Mouse (Mus musculus): ENCODE results near the gene Ccdc130. TPM values are rescaled to one million over a fixed set of nuclear protein-coding genes. Genes with fewer than 3 reads are reported as not detected.

Gene Ccdc130
- total and polyA plus RNA-seq, 3 experiments, result 10.2 to 26.0 TPM; not detected in 1

GRCm38 (mm10) chr8:84272302-84272701 is 2.1 kb upstream of the Ccdc130 start:
- H3K79me2 ChIP-seq (ENCODE audit: control insufficient read depth, insufficient read depth, low read length, poor library complexity), result peaks cover 7% of the 10 kb centered on the region
- no peak overlapping the region for H3K4me3 ChIP-seq (ENCODE audit: control insufficient read depth in 1 of 2, insufficient read depth in 1 of 2, low read depth in 2 of 2, low read length in 2 of 2)
- DNase-seq (ENCODE audit: low read depth, low spot score), result peak; percentile 33
- H3K9ac ChIP-seq (ENCODE audit: control insufficient read depth, low read depth, low read length, poor library complexity, severe bottlenecking), result no peak overlapping the region
- peak; percentile 57 for TF ChIP-seq MXI1 (IDR thresholded peaks at IDR 0.05; ENCODE audit: low read depth, low read length)
- no peak for TF ChIP-seq HCFC1 (IDR thresholded peaks at IDR 0.05; ENCODE audit: low read depth, low read length)
- TF ChIP-seq MYC (IDR thresholded peaks at IDR 0.05; ENCODE audit: low read depth, low read length), result peak; percentile 78
- no peak for TF ChIP-seq TCF12 (IDR thresholded peaks at IDR 0.05; ENCODE audit: low read depth, low read length)
- no peak for TF ChIP-seq ZMIZ1 (IDR thresholded peaks at IDR 0.05; ENCODE audit: low read depth, low read length)
- 0 out of 2 replicates have a peak, but pooled peaks have one; percentile 4 for TF ChIP-seq USF1 (IDR thresholded peaks at IDR 0.05; ENCODE audit: low read depth, low read length)
- TF ChIP-seq POLR2AphosphoS2 (IDR thresholded peaks at IDR 0.05; ENCODE audit: low read length), result no peak
- peak; percentile 74 for TF ChIP-seq MAX (IDR thresholded peaks at IDR 0.05; ENCODE audit: low read length)
- no peak for TF ChIP-seq E2F4 (IDR thresholded peaks at IDR 0.05; ENCODE audit: borderline replicate concordance, low read depth, low read length)
- peaks cover 0 to 17% of the 10 kb centered on the region in 2 experiments; a peak in 2 of 4 replicates for H3K36me3 ChIP-seq (ENCODE audit: control insufficient read depth in 1 of 2, insufficient read depth in 2 of 2, low read length in 2 of 2)
- H3K27me3 ChIP-seq (ENCODE audit: control insufficient read depth in 1 of 2, insufficient read depth in 2 of 2, low read length in 2 of 2), result no peaks in the 10 kb centered on the region
- no peaks in the 10 kb centered on the region for H3K9me3 ChIP-seq (replicated peaks; ENCODE audit: insufficient read depth, low read length)
- no peak overlapping the region for H3K27ac ChIP-seq (ENCODE audit: control insufficient read depth, low read depth, low read length)
- H3K4me1 ChIP-seq (ENCODE audit: control insufficient read depth in 1 of 2, insufficient read depth in 2 of 2, low read length in 2 of 2), result peaks cover 15 to 25% of the 10 kb centered on the region in 2 experiments

GRCm38 (mm10) chr8:84261098-84261497 is 9.1 kb downstream of the Ccdc130 start:
- Histone ChIP-seq H3K36me3 (ENCODE audit: control insufficient read depth in 1 of 2, insufficient read depth in 2 of 2, low read length in 2 of 2) (peaks cover 0 to 4% of the 10 kb centered on the region in 2 experiments; a peak in 1 of 4 replicates), H3K9me3 (replicated peaks; ENCODE audit: insufficient read depth, low read length) (no peaks in the 10 kb centered on the region), H3K4me3 (ENCODE audit: control insufficient read depth in 1 of 2, insufficient read depth in 1 of 2, low read depth in 2 of 2, low read length in 2 of 2) (no peak overlapping the region), H3K79me2 (ENCODE audit: control insufficient read depth, insufficient read depth, low read length, poor library complexity) (peaks cover 10% of the 10 kb centered on the region), H3K27me3 (ENCODE audit: control insufficient read depth in 1 of 2, insufficient read depth in 2 of 2, low read length in 2 of 2) (no peaks in the 10 kb centered on the region), H3K27ac (ENCODE audit: control insufficient read depth, low read depth, low read length) (no peak overlapping the region), H3K4me1 (ENCODE audit: control insufficient read depth in 1 of 2, insufficient read depth in 2 of 2, low read length in 2 of 2) (peaks cover 2 to 4% of the 10 kb centered on the region in 2 experiments; a peak in 1 of 4 replicates), H3K9ac (ENCODE audit: control insufficient read depth, low read depth, low read length, poor library complexity, severe bottlenecking) (no peak overlapping the region)
- DNase-seq (ENCODE audit: low read depth, low spot score), result no peak
- no peak for TF ChIP-seq SMC3 (IDR thresholded peaks at IDR 0.05; ENCODE audit: low read depth, low read length)
- TF ChIP-seq EP300 (IDR thresholded peaks at IDR 0.05; ENCODE audit: low read depth in 1 of 2, low read length in 2 of 2), result no peak
- no peak for TF ChIP-seq MYB (IDR thresholded peaks at IDR 0.05; ENCODE audit: low read depth, low read length)
- TF ChIP-seq HCFC1 (IDR thresholded peaks at IDR 0.05; ENCODE audit: low read depth, low read length), result no peak
- TF ChIP-seq POLR2AphosphoS2 (IDR thresholded peaks at IDR 0.05; ENCODE audit: low read length), result no peak
- TF ChIP-seq MAX (IDR thresholded peaks at IDR 0.05; ENCODE audit: low read length), result no peak
- TF ChIP-seq MEF2A (IDR thresholded peaks at IDR 0.05; ENCODE audit: extremely low read depth, insufficient replicate concordance, low read depth, low read length, poor library complexity, severe bottlenecking), result no peak
- no peak for TF ChIP-seq MAZ (IDR thresholded peaks at IDR 0.05; ENCODE audit: low read depth, low read length)
- TF ChIP-seq ZKSCAN1 (IDR thresholded peaks at IDR 0.05; ENCODE audit: low read depth, low read length), result no peak
- no peak for TF ChIP-seq NELFE (IDR thresholded peaks at IDR 0.05; ENCODE audit: low read depth, low read length)
- TF ChIP-seq E2F4 (IDR thresholded peaks at IDR 0.05; ENCODE audit: borderline replicate concordance, low read depth, low read length), result no peak

Measured in MEL (cell line).